Mouse (Mus musculus): ENCODE measurements around the gene Pla2g4d. TPM values are rescaled to one million over a fixed set of nuclear protein-coding genes. Genes with fewer than 3 reads are reported as not detected.

The Pla2g4d gene
- total RNA-seq (2014; fragmentation: Nextera tagmentation) (not detected in 2 replicates), total RNA-seq (2017) (0.06 and 0.11 TPM in 2 replicates), polyA plus RNA-seq (2012) (not detected in 2 replicates)

DNA sequence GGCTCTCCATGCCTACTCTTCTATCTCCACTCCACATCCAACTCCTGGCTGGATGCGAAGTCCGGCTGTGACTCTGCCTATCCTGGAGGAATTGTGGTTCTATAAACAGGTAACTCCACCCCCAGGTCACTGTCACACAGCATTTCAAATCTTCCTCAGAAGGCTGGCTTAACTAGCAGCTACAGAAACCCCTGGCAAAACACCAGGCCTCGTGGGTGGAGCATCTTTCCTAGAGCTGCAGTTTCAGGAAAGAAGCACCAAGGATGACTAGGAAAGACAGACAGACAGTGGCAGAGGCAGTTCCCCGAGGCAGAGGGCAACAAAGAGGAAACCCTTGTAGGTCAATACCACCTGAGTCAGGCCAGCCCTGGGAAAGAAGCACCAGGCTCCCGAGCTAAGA lies at the start of gene Pla2g4d:
Pla2g4d (minus strand) TSS at position 203 of the 400 bp plus-strand sequence.
- no peak for TF ChIP-seq POLR2AphosphoS5 (IDR thresholded peaks at IDR 0.05; ENCODE audit: insufficient replicate concordance, low read depth, low read length)
- TF ChIP-seq TAL1 (conservative IDR thresholded peaks at IDR 0.05; ENCODE audit: low read depth, low read length), result no peak
- TF ChIP-seq GATA1 (IDR thresholded peaks at IDR 0.05; ENCODE audit: borderline replicate concordance, low read length), result no peak
- peaks cover 15% of the 10 kb centered on the region for H3K27me3 ChIP-seq (ENCODE audit: insufficient read depth, low read length)
- ATAC-seq (ENCODE audit: extremely low read depth, insufficient number of reproducible peaks, low FRiP score, poor library complexity, severe bottlenecking) (no peak), DNase-seq (ENCODE audit: low spot score) (no peak)
- no peaks in the 10 kb centered on the region for H3K36me3 ChIP-seq (replicated peaks)
- no peak within 1 kb of the TSS for H3K4me3 ChIP-seq (ENCODE audit: low read depth, low read length)
- H3K9me3 ChIP-seq (replicated peaks), result no peaks in the 10 kb centered on the region
- H3K4me1 ChIP-seq (ENCODE audit: insufficient read depth, low read depth, low read length), result no peaks in the 10 kb centered on the region

DNA sequence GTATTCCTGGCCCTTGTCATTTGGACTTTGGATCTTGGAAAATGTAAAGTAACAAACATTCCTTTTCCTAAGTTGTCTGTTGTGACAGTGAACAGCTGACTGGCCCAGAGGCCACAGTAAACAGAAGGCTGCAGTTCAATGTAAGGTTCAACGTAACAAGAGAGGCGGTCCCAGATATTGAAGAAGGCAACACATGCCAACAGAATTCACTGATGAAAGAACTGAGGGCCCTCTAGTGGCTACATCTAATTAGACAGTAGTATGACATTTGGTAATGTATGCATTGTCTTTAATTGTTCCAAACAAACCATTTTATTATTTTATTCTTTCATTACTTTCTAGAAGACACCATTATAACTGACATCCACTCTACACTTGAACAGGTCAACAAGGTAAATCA lies 48.9 kb upstream of the Pla2g4d start:
- TF ChIP-seq TAL1 (conservative IDR thresholded peaks at IDR 0.05; ENCODE audit: low read depth, low read length) (no peak), GATA2 (IDR thresholded peaks at IDR 0.05; ENCODE audit: borderline replicate concordance, low read depth, low read length) (no peak), GATA1 (IDR thresholded peaks at IDR 0.05; ENCODE audit: borderline replicate concordance, low read length) (no peak), CTCF (IDR thresholded peaks at IDR 0.05; ENCODE audit: low read depth, low read length) (no peak), POLR2AphosphoS5 (IDR thresholded peaks at IDR 0.05; ENCODE audit: insufficient replicate concordance, low read depth, low read length) (no peak)
- peaks cover 90% of the 10 kb centered on the region for H3K36me3 ChIP-seq (replicated peaks)
- no peak for ATAC-seq (ENCODE audit: extremely low read depth, insufficient number of reproducible peaks, low FRiP score, poor library complexity, severe bottlenecking)

DNA sequence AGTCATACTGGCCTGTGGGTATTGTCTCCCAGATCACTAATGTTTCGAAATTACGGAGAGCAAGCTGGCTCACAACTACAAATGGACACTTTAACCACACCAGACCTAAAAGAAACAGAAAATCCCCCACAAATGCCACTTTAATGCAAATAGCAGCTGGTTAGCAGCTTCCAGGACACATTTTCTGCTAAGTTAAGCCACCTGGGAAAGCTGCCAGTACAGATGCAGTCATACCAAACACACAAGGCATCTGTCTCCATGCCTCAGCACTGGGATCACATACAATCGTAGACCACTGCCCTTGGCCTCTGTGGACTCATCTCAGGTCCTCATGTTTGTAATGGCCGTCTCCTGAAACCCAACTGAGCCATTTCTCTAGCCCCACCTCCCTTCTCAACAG lies 42.6 kb upstream of the Pla2g4d start:
- DNase-seq (ENCODE audit: low spot score) (no peak), ATAC-seq (ENCODE audit: extremely low read depth, insufficient number of reproducible peaks, low FRiP score, poor library complexity, severe bottlenecking) (no peak)
- Histone ChIP-seq H3K4me1 (ENCODE audit: insufficient read depth, low read depth, low read length) (no peaks in the 10 kb centered on the region), H3K27me3 (ENCODE audit: insufficient read depth, low read length) (no peaks in the 10 kb centered on the region), H3K4me3 (ENCODE audit: low read depth, low read length) (no peak overlapping the region), H3K9me3 (replicated peaks) (no peaks in the 10 kb centered on the region), H3K36me3 (replicated peaks) (peaks cover 82% of the 10 kb centered on the region)
- no peak for TF ChIP-seq POLR2AphosphoS5 (IDR thresholded peaks at IDR 0.05; ENCODE audit: insufficient replicate concordance, low read depth, low read length)
- no peak for TF ChIP-seq TAL1 (conservative IDR thresholded peaks at IDR 0.05; ENCODE audit: low read depth, low read length)
- TF ChIP-seq GATA1 (IDR thresholded peaks at IDR 0.05; ENCODE audit: borderline replicate concordance, low read length), result no peak
- TF ChIP-seq CTCF (IDR thresholded peaks at IDR 0.05; ENCODE audit: low read depth, low read length), result no peak
- TF ChIP-seq GATA2 (IDR thresholded peaks at IDR 0.05; ENCODE audit: borderline replicate concordance, low read depth, low read length), result no peak

More for the DNA sequence above, 48.9 kb upstream of the Pla2g4d start:
- Histone ChIP-seq H3K27me3 (ENCODE audit: insufficient read depth, low read length) (no peaks in the 10 kb centered on the region), H3K9me3 (replicated peaks) (no peaks in the 10 kb centered on the region), H3K4me1 (ENCODE audit: insufficient read depth, low read depth, low read length) (no peaks in the 10 kb centered on the region), H3K4me3 (ENCODE audit: low read depth, low read length) (no peak overlapping the region)
- DNase-seq (ENCODE audit: low spot score), result no peak

DNA sequence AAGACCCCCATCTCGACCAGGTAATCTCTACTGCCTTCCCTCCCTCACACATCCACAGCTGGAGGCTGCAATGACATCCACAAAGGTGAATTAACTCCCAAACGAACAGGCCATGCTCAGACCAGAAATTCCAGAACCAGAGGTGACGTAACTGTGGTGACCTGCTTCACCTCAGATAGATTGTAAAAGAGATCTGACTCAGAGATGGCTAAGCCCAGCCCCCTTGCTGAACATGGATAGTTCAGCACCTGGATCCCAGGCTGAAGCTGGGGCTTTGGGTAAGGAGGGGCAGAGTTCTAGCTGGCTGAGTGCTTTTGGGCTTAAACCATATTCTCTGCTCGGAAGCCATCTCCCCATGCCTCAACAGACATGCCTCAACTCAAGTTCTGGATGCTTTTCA lies 26.1 kb upstream of the Pla2g4d start:
- H3K36me3 ChIP-seq (replicated peaks), result peaks cover 40% of the 10 kb centered on the region
- H3K4me1 ChIP-seq (ENCODE audit: insufficient read depth, low read depth, low read length), result no peaks in the 10 kb centered on the region
- ATAC-seq (ENCODE audit: extremely low read depth, insufficient number of reproducible peaks, low FRiP score, poor library complexity, severe bottlenecking), result no peak
- peaks cover 25% of the 10 kb centered on the region for H3K27me3 ChIP-seq (ENCODE audit: insufficient read depth, low read length)
- DNase-seq (ENCODE audit: low spot score), result no peak
- TF ChIP-seq GATA2 (IDR thresholded peaks at IDR 0.05; ENCODE audit: borderline replicate concordance, low read depth, low read length) (no peak), TAL1 (conservative IDR thresholded peaks at IDR 0.05; ENCODE audit: low read depth, low read length) (no peak), GATA1 (IDR thresholded peaks at IDR 0.05; ENCODE audit: borderline replicate concordance, low read length) (no peak), POLR2AphosphoS5 (IDR thresholded peaks at IDR 0.05; ENCODE audit: insufficient replicate concordance, low read depth, low read length) (no peak), CTCF (IDR thresholded peaks at IDR 0.05; ENCODE audit: low read depth, low read length) (no peak)
- no peaks in the 10 kb centered on the region for H3K9me3 ChIP-seq (replicated peaks)
- H3K4me3 ChIP-seq (ENCODE audit: low read depth, low read length), result no peak overlapping the region

DNA sequence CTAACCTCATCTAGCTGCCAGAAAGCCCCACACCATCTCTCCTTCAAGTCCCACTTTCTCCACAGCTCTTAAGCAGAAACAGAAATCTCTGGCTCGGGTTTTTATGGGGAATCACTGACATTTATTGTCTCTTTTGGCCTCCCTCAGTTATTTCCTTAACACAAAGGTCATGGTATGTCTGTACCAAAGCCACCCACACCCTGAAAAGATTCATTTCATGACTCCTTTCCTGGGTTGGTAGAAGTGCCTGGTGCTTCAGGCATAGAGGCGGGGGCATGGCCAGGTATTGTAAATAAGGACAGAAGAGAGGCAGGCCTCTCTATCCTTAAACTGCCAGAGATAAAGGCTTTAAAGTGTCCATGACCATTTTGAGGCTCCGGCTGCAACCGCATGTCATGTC lies 25.5 kb upstream of the Pla2g4d start:
- no peak for ATAC-seq (ENCODE audit: extremely low read depth, insufficient number of reproducible peaks, low FRiP score, poor library complexity, severe bottlenecking)

DNA sequence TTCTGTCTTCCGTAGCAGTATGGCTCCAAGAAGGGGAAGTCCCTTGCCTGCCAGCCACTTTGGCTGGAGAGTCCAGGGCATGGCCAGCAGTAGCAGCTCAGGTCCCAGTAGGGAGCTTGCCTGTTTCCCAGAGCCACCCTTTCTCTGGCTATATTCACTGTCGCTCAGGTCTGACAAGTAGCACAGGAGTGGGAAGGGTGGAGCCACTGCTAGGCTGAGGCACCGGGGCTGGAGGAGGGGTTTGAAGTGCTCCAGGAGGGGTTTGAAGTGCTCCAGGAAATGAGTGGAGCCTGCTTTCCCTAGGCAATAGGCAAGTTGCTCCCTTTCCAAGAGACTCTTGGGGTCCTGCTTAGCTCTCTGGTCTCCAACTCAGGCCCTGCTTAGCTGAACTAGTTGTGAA lies 25.0 kb upstream of the Pla2g4d start, which contains the start of gene Pla2g4f:
Pla2g4f (minus strand) TSS at position 190 of the 400 bp plus-strand sequence.
- H3K27me3 ChIP-seq (ENCODE audit: insufficient read depth, low read length), result peaks cover 32% of the 10 kb centered on the region
- no peaks in the 10 kb centered on the region for H3K9me3 ChIP-seq (replicated peaks)
- no peaks in the 10 kb centered on the region for H3K4me1 ChIP-seq (ENCODE audit: insufficient read depth, low read depth, low read length)
- ATAC-seq (ENCODE audit: extremely low read depth, insufficient number of reproducible peaks, low FRiP score, poor library complexity, severe bottlenecking) (no peak), DNase-seq (ENCODE audit: low spot score) (no peak)
- TF ChIP-seq TAL1 (conservative IDR thresholded peaks at IDR 0.05; ENCODE audit: low read depth, low read length), result no peak
- TF ChIP-seq CTCF (IDR thresholded peaks at IDR 0.05; ENCODE audit: low read depth, low read length), result no peak
- TF ChIP-seq GATA2 (IDR thresholded peaks at IDR 0.05; ENCODE audit: borderline replicate concordance, low read depth, low read length), result no peak
- TF ChIP-seq POLR2AphosphoS5 (IDR thresholded peaks at IDR 0.05; ENCODE audit: insufficient replicate concordance, low read depth, low read length), result no peak
- TF ChIP-seq GATA1 (IDR thresholded peaks at IDR 0.05; ENCODE audit: borderline replicate concordance, low read length), result no peak
- peaks cover 31% of the 10 kb centered on the region for H3K36me3 ChIP-seq (replicated peaks)
- no peak within 1 kb of the TSS for H3K4me3 ChIP-seq (ENCODE audit: low read depth, low read length)

More for the DNA sequence above, 25.5 kb upstream of the Pla2g4d start:
- DNase-seq (ENCODE audit: low spot score), result no peak
- H3K4me1 ChIP-seq (ENCODE audit: insufficient read depth, low read depth, low read length), result no peaks in the 10 kb centered on the region
- H3K36me3 ChIP-seq (replicated peaks), result peaks cover 36% of the 10 kb centered on the region
- H3K4me3 ChIP-seq (ENCODE audit: low read depth, low read length), result no peak overlapping the region
- no peaks in the 10 kb centered on the region for H3K9me3 ChIP-seq (replicated peaks)
- TF ChIP-seq TAL1 (conservative IDR thresholded peaks at IDR 0.05; ENCODE audit: low read depth, low read length) (no peak), GATA1 (IDR thresholded peaks at IDR 0.05; ENCODE audit: borderline replicate concordance, low read length) (no peak), POLR2AphosphoS5 (IDR thresholded peaks at IDR 0.05; ENCODE audit: insufficient replicate concordance, low read depth, low read length) (no peak), CTCF (IDR thresholded peaks at IDR 0.05; ENCODE audit: low read depth, low read length) (no peak), GATA2 (IDR thresholded peaks at IDR 0.05; ENCODE audit: borderline replicate concordance, low read depth, low read length) (no peak)
- H3K27me3 ChIP-seq (ENCODE audit: insufficient read depth, low read length), result peaks cover 27% of the 10 kb centered on the region
